Mouse (Mus musculus) hindbrain, embryonic 15.5 days (tissue): ENCODE measurements around the gene Gm27021. TPM values are rescaled to one million over a fixed set of nuclear protein-coding genes. Genes with fewer than 3 reads are reported as not detected.

Experiments used
- ATAC-seq: fragments of 200-750 bp; cut with Nextera tagmentation; 2 replicates; pipeline ENCODE4 v1.8.0; 2017; ENCODE audit warnings: low read depth, moderate number of reproducible peaks, moderate TSS enrichment; ENCODE audit not compliant: low FRiP score
- H3K27ac ChIP-seq: fragments of 300-500 bp; sonication (generic); replicated peaks from 2 replicates; pipeline ENCODE4 v1.5.1; 2015; ENCODE audit warnings: mild to moderate bottlenecking, inconsistent platforms
- H3K27me3 ChIP-seq: fragments of 300-500 bp; sonication (generic); 2 replicates; pipeline ENCODE4 v1.6.1; 2015; ENCODE audit warnings: control low read depth, inconsistent platforms
- H3K36me3 ChIP-seq: fragments of 300-500 bp; sonication (generic); 2 replicates; pipeline ENCODE4 v1.6.1; 2015; ENCODE audit warnings: control low read depth, inconsistent platforms
- H3K4me1 ChIP-seq: fragments of 300-500 bp; sonication (generic); replicated peaks from 2 replicates; pipeline ENCODE4 v1.6.1; 2015; ENCODE audit warnings: control low read depth, inconsistent platforms
- H3K4me2 ChIP-seq: fragments of 300-500 bp; sonication (generic); 2 replicates; pipeline ENCODE4 v1.6.1; 2015; ENCODE audit warnings: moderate library complexity, mild to moderate bottlenecking, inconsistent platforms
- H3K4me3 ChIP-seq: fragments of 300-500 bp; sonication (generic); 2 replicates; pipeline ENCODE4 v1.5.1; 2015; ENCODE audit warnings: mild to moderate bottlenecking, inconsistent platforms
- H3K9ac ChIP-seq: fragments of 300-500 bp; sonication (generic); 2 replicates; pipeline ENCODE4 v1.6.1; 2015; ENCODE audit warnings: inconsistent platforms
- H3K9me3 ChIP-seq: fragments of 300-500 bp; sonication (generic); 2 replicates; pipeline ENCODE4 v1.6.1; 2016; ENCODE audit warnings: control low read depth, inconsistent platforms
- WGBS: fragments of 180-500 bp; shearing (Covaris S2); methylation state at CpG from one replicate; pipeline ENCODE4 v1.1.7; 2015; 5-methylcytosine and 5-hydroxymethylcytosine counted together
- polyA plus RNA-seq: library from polyadenylated mRNA; unstranded; fragments of >200 nt; fragmentation: Nextera tagmentation; extraction: Ambion mirVana; gene quantifications from 2 replicates; pipeline ENCODE4 v1.2.1, GENCODE M21; 2015

Gm27021 gene
- polyA plus RNA-seq, 1 experiment from 2014 or later = 5.9 TPM

GRCm38 (mm10) chr8:120568164-120568798 is 99.6 kb downstream of the Gm27021 start:
- Histone ChIP-seq H3K27ac (no peak overlapping the region), H3K27me3 (no peaks in the 10 kb centered on the region), H3K4me3 (no peak overlapping the region), H3K36me3 (peaks cover 47% of the 10 kb centered on the region), H3K9ac (no peak overlapping the region), H3K4me2 (no peak overlapping the region), H3K4me1 (peaks cover 45% of the 10 kb centered on the region), H3K9me3 (no peaks in the 10 kb centered on the region)
- no peak for ATAC-seq
- WGBS = 95% methylated on average over 37 of the region's 37 CpGs

- H3K9me3 ChIP-seq = no peaks in the 10 kb centered on the region
- no peak for ATAC-seq
- no peaks in the 10 kb centered on the region for H3K27me3 ChIP-seq
- peaks cover 42% of the 10 kb centered on the region for H3K36me3 ChIP-seq
- 95% methylated on average over 17 of the region's 17 CpGs for WGBS
- H3K27ac ChIP-seq = no peak overlapping the region
- no peak overlapping the region for H3K4me2 ChIP-seq
- H3K9ac ChIP-seq = no peak overlapping the region
- H3K4me1 ChIP-seq = peaks cover 51% of the 10 kb centered on the region
- H3K4me3 ChIP-seq = no peak overlapping the region
Measured at GRCm38 (mm10) chr8:120567731-120568130, 100.1 kb downstream of the Gm27021 start.

GRCm38 (mm10) chr8:120566681-120567080 is 101.2 kb downstream of the Gm27021 start:
- H3K4me2 ChIP-seq = no peak overlapping the region
- peaks cover 32% of the 10 kb centered on the region for H3K36me3 ChIP-seq
- H3K4me3 ChIP-seq = no peak overlapping the region
- ATAC-seq = no peak
- WGBS = 56% methylated on average over 8 of the region's 8 CpGs
- no peaks in the 10 kb centered on the region for H3K27me3 ChIP-seq
- H3K9ac ChIP-seq = no peak overlapping the region
- peaks cover 56% of the 10 kb centered on the region for H3K4me1 ChIP-seq
- no peaks in the 10 kb centered on the region for H3K9me3 ChIP-seq
- no peak overlapping the region for H3K27ac ChIP-seq

- H3K36me3 ChIP-seq = peaks cover 25% of the 10 kb centered on the region
- H3K9ac ChIP-seq = no peak overlapping the region
- no peaks in the 10 kb centered on the region for H3K9me3 ChIP-seq
- H3K4me3 ChIP-seq = no peak overlapping the region
- peaks cover 68% of the 10 kb centered on the region for H3K4me1 ChIP-seq
- WGBS = 17% methylated on average over 7 of the region's 7 CpGs
- no peak for ATAC-seq
- no peak overlapping the region for H3K4me2 ChIP-seq
- peak overlapping the region; percentile 45 for H3K27ac ChIP-seq
- no peaks in the 10 kb centered on the region for H3K27me3 ChIP-seq
Measured at GRCm38 (mm10) chr8:120565151-120565711, 102.6 kb downstream of the Gm27021 start.

- H3K4me1 ChIP-seq = peaks cover 79% of the 10 kb centered on the region
- no peaks in the 10 kb centered on the region for H3K27me3 ChIP-seq
- H3K9me3 ChIP-seq = no peaks in the 10 kb centered on the region
- peaks cover 20% of the 10 kb centered on the region for H3K36me3 ChIP-seq
- no peak overlapping the region for H3K4me3 ChIP-seq
- 8% methylated on average over 20 of the region's 20 CpGs for WGBS
- ATAC-seq = peak; percentile 52
- peak overlapping the region; percentile 13; the same call in 1 of the 2 replicates for H3K4me2 ChIP-seq
- H3K27ac ChIP-seq = peak overlapping the region; percentile 66
- no peak overlapping the region for H3K9ac ChIP-seq
Measured at GRCm38 (mm10) chr8:120563851-120564837, 103.7 kb downstream of the Gm27021 start.

- no peaks in the 10 kb centered on the region for H3K9me3 ChIP-seq
- WGBS = 9% methylated on average over 8 of the region's 8 CpGs
- peak overlapping the region; percentile 66 for H3K27ac ChIP-seq
- peaks cover 12% of the 10 kb centered on the region for H3K36me3 ChIP-seq
- peak; percentile 4; the same call in 1 of the 2 replicates for ATAC-seq
- H3K4me3 ChIP-seq = no peak overlapping the region
- no peak overlapping the region for H3K4me2 ChIP-seq
- no peak overlapping the region for H3K9ac ChIP-seq
- peaks cover 87% of the 10 kb centered on the region for H3K4me1 ChIP-seq
- no peaks in the 10 kb centered on the region for H3K27me3 ChIP-seq
Measured at GRCm38 (mm10) chr8:120563348-120563724, 104.5 kb downstream of the Gm27021 start.

GRCm38 (mm10) chr8:120562680-120563347 is 105.1 kb downstream of the Gm27021 start:
- Histone ChIP-seq H3K4me2 (no peak overlapping the region), H3K4me3 (no peak overlapping the region), H3K9ac (no peak overlapping the region), H3K27ac (peak overlapping the region; percentile 66), H3K9me3 (no peaks in the 10 kb centered on the region), H3K27me3 (no peaks in the 10 kb centered on the region), H3K36me3 (peaks cover 6% of the 10 kb centered on the region), H3K4me1 (peaks cover 92% of the 10 kb centered on the region)
- 81% methylated on average over 18 of the region's 18 CpGs for WGBS
- no peak for ATAC-seq

GRCm38 (mm10) chr8:120561539-120562435 is 106.1 kb downstream of the Gm27021 start:
- ATAC-seq = no peak
- Histone ChIP-seq H3K4me2 (no peak overlapping the region), H3K4me1 (peaks cover 100% of the 10 kb centered on the region), H3K27ac (no peak overlapping the region), H3K27me3 (no peaks in the 10 kb centered on the region), H3K36me3 (no peaks in the 10 kb centered on the region), H3K9ac (no peak overlapping the region), H3K9me3 (no peaks in the 10 kb centered on the region), H3K4me3 (no peak overlapping the region)
- WGBS = 81% methylated on average over 22 of the region's 22 CpGs

- Histone ChIP-seq H3K4me3 (no peak overlapping the region), H3K36me3 (no peaks in the 10 kb centered on the region), H3K27ac (no peak overlapping the region), H3K9me3 (no peaks in the 10 kb centered on the region), H3K4me2 (no peak overlapping the region), H3K4me1 (peaks cover 100% of the 10 kb centered on the region), H3K9ac (no peak overlapping the region), H3K27me3 (no peaks in the 10 kb centered on the region)
- WGBS = 78% methylated on average over 5 of the region's 5 CpGs
- no peak for ATAC-seq
Measured at GRCm38 (mm10) chr8:120560535-120560934, 107.3 kb downstream of the Gm27021 start.

GRCm38 (mm10) chr8:120559654-120560053 is 108.2 kb downstream of the Gm27021 start:
- Histone ChIP-seq H3K9ac (0 out of 2 replicates have a peak overlapping the region, but pooled peaks have one; percentile 5), H3K4me1 (peaks cover 100% of the 10 kb centered on the region), H3K36me3 (no peaks in the 10 kb centered on the region), H3K4me3 (no peak overlapping the region), H3K4me2 (no peak overlapping the region), H3K9me3 (no peaks in the 10 kb centered on the region), H3K27ac (peak overlapping the region; percentile 40), H3K27me3 (no peaks in the 10 kb centered on the region)
- no peak for ATAC-seq
- WGBS = 15% methylated on average over 11 of the region's 11 CpGs
